Mouse (Mus musculus): ENCODE results near the gene Zc3h12d. TPM values are rescaled to one million over a fixed set of nuclear protein-coding genes. Genes with fewer than 3 reads are reported as not detected.

The Zc3h12d gene
- total RNA-seq, 2 experiments from 2014 or later, result 0.11 to 0.14 TPM

DNA sequence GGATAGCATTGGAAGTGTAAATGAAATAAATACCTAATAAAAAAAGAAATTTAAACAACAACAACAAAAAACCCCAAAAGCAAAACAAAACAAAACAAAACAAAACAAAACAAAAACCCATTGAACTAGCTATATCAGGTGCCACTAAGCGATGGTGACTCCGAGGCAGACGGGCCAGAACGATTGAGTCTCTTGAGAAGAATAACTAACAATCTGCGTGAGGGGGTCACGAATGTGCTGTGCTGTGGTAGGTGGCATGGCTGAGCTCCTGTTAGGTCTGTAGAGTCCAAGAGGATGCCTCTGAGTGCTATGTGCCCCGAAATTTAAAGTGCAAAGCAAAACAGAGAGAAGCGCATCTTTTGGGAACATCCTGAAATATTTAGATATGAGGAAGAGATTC lies 5.2 kb downstream of the Zc3h12d start:
- DNase-seq (ENCODE audit: low spot score in 2 of 2), result no peak
- intact Hi-C loops (cut with DNase I), result no loop called here

GRCm38 (mm10) chr10:7838036-7838435 lies 5.8 kb downstream of the Zc3h12d start:
- no peak for DNase-seq (ENCODE audit: low spot score in 2 of 2)
- intact Hi-C loops (cut with DNase I), result no loop called here

DNA sequence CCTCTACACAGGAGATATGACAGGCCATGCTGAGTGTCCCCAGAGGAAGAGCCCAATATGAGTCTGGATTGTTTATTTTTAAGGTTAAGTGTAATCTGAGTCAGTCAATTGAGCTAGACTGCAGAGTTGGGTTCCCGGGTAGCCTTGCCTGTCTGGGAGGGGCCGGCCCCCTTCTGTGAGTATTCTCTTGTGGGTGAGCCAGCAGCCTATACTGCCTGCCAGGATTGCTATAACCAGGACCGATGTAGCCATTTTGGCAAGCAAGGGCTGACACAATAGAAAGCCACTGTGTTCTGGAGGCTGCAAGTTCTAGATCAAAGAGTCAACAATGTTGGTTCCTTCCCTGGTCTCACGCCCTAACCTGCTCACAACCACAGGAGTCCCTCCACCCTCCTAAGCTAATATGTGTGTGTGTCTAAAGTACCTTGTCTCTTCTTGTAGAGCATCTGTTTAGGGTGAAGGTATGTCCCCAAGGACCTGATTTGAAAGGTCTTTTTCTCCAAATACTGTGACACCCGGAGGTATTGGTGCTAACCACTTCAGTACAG lies 6.7 kb downstream of the Zc3h12d start:
- intact Hi-C loops (cut with DNase I), result no loop called here
- no peak for DNase-seq (ENCODE audit: low spot score in 2 of 2)

- DNase-seq (ENCODE audit: low spot score in 2 of 2), result no peak
- intact Hi-C loops (cut with DNase I), result no loop called here
These were observed 7.5 kb downstream of the Zc3h12d start for GRCm38 (mm10) chr10:7839551-7840352.

- DNase-seq (ENCODE audit: low spot score in 2 of 2), result no peak
- intact Hi-C loops (cut with DNase I), result no loop called here
These were observed 8.1 kb downstream of the Zc3h12d start for GRCm38 (mm10) chr10:7840353-7840733.

GRCm38 (mm10) chr10:7840785-7841184 lies 8.5 kb downstream of the Zc3h12d start:
- intact Hi-C loops (cut with DNase I), result no loop called here
- DNase-seq (ENCODE audit: low spot score in 2 of 2), result no peak

DNA sequence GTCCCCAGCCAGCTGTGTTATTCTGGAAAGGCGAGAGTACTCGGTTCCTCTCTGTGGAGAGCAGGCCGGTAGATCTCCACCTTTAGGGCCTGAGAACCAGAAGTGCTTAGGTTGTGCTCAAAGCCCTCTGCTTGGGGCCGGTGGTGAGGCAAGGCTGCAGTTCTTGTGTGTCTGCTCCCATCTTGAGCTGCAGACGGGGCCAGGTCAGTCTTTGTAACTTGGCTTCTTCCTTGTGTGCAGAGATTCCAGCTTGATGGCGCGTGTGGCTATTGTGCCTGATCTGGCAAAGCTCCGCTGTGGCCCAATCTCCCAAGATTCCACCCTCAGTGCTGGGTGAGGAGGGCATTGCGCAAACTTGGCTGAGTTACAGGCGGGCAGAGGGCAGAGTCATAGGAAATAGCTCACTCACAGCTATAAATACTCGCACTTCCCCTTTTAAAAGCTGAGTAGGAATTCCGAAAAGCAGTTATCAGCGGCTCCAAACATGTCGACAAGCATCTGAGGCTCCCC lies 9.4 kb downstream of the Zc3h12d start:
- DNase-seq (ENCODE audit: low spot score in 2 of 2), result peak; percentile 26 to 40
- intact Hi-C loops (cut with DNase I), result no loop called here

- intact Hi-C loops (cut with DNase I), result no loop called here
- no peak for DNase-seq (ENCODE audit: low spot score in 2 of 2)
These were observed 10.9 kb downstream of the Zc3h12d start for GRCm38 (mm10) chr10:7843181-7843580.

- intact Hi-C loops (cut with DNase I), result no loop called here
These were observed 11.9 kb downstream of the Zc3h12d start for GRCm38 (mm10) chr10:7844161-7844560.

DNA sequence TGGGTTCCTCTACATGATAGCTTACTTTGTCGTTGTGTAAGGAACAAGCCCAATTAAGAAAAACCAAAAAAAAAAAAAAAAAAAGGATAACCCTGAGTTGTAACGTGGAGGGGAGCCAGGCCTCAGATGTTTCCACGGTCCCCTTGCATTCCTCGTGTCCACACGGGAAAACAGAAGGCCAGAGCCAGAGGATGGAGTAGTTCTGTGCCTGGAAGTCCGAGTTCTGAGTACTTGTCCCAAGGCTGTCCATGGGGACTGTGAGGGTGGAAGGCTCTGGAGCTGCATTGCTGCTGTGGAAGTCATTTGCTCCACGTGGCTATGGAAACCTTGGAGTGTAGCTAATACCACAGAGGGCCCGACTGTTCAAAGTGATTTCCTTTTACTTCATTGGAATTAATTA lies 12.9 kb downstream of the Zc3h12d start:
- no peak for DNase-seq (ENCODE audit: low spot score in 2 of 2)
- intact Hi-C loops (cut with DNase I), result no loop called here

More at GRCm38 (mm10) chr10:7844161-7844560, 11.9 kb downstream of the Zc3h12d start:
- no peak for DNase-seq (ENCODE audit: low spot score in 2 of 2)

- intact Hi-C loops (cut with DNase I), result no loop called here
- no peak for DNase-seq (ENCODE audit: low spot score in 2 of 2)
These were observed 13.7 kb downstream of the Zc3h12d start for GRCm38 (mm10) chr10:7845991-7846390.

DNA sequence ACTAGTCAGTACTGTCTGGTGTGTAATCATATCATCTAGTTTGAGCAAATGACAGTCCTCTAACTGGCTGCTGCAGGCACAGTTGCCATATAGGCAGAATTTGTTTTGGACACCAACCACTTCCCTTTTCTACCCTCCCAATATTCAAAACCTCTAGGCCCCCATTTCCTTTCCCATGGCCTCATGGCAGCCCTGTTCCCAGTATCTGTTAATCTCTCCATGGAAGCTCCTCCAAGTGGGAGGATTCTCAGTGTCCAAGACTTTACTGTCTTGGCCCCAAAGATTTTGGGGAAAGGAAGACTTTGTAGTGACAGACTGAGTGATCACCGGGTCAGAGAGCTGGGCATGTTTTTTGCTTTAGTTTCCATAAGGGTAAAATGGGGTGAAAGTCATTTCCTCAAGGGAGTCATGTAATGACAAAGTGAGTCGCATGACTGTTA lies 14.9 kb downstream of the Zc3h12d start:
- intact Hi-C loops (cut with DNase I), result no loop called here
- DNase-seq (ENCODE audit: low spot score in 2 of 2), result no peak

DNA sequence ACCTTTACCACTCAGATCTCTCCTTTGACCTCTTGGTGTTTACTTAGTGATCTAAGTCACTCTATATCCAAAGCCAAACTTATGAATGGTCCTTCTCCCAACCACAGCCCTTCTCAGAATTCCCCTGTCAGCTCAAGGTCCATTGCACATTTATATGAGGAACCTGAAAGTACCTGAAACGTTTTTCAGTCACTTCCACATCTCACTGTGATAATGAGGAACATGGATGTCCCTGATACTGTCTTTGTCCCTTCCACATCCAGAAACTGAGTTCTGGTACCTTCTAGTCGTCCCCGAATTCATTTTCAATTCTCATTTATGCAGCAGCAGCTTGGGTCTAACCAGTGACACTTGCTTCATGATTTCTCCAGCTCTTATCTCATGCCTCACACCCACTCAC lies 19.6 kb downstream of the Zc3h12d start:
- intact Hi-C loops (cut with DNase I), result no loop called here
- DNase-seq (ENCODE audit: low spot score in 2 of 2), result no peak

DNA sequence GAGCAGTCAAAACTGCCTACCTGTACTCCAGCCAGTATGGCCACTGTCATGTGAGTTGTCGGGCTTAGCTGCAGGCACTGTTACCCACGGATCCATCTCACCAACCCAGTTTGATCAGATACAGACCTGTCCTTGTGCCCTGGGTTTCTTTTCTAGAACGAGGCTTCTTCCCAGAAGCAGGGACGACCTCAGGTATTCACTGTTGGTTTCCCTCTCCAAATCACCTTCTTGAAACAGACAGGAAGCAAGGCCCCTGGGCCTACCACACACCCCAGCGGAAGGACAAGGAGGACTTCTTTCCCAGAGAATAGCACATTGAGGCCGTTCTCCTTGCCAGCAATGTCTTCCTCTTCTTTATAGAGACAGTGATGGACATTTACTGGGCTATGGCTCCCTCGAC lies 28.2 kb downstream of the Zc3h12d start:
- no peak for DNase-seq (ENCODE audit: low spot score in 2 of 2)
- intact Hi-C loops (cut with DNase I), result no loop called here

DNA sequence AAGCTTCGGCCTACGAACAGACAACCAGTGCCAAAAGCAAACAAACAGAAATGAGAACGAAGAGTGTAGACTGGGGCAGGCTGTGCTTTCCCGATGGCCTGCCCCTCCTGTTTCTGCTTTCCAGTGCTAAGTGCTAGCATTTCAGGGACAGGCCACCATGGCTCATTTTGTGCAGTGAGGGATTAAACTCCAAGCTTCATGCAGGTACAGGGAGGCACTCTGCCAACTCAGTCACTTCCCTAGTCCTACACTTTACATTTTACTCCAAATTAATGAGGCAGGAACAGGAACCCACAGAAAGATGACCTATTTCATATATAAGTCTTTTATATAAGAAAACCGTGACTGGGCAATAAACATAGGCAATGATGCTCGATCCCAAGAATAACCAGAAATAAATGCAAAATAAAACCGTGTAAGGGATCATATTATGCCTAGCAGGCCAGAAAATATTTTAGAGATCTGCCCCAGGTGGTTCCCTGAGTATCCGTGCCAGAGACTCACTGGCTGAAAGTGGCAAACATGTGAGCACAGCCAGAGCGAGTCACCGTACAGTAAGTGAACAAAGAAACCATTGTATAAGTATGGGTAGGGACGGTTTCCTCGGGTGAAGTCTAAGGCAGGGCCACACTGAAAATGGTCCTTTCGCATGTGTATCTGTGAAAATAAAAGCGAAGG lies 29.1 kb downstream of the Zc3h12d start:
- intact Hi-C loops (cut with DNase I), result no loop called here
- no peak for DNase-seq (ENCODE audit: low spot score in 2 of 2)

DNA sequence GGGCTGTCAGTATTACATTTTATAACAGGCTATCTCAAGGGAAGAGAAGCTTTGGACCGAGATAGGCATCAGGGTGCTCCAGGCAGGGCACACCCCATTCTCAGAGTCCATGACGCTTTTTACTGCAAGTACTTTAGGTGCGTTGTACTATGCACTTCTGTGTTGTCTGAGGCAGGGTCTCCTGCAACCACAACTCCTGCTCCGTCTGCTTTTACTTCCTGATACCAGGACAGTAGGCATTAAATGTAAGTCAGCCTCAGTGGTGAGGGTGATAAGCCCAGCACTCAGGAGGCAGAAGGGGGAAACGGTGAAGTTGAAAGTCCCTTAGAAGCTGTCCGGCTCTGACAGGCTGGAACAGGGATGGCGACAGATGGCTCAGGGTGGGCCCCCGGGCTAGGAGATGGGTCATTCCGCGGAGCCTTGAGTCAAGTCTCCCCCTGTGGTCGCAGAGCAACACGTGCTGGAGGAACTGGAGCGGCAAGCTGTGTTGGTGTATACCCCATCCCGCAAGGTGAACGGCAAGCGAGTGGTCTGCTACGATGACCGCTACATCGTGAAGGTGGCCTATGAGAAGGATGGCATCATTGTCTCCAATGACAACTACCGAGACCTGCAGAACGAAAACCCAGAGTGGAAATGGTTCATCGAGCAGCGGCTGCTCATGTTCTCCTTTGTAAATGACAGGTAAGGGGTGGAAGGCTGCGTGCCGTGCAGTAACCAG lies 29.8 kb downstream of the Zc3h12d start:
- no peak for DNase-seq (ENCODE audit: low spot score in 2 of 2)
- intact Hi-C loops (cut with DNase I), result no loop called here

- no peak for DNase-seq (ENCODE audit: low spot score in 2 of 2)
- intact Hi-C loops (cut with DNase I), result no loop called here
These were observed 31.1 kb downstream of the Zc3h12d start for GRCm38 (mm10) chr10:7863411-7863810.

- no peak for DNase-seq (ENCODE audit: low spot score in 2 of 2)
- intact Hi-C loops (cut with DNase I), result no loop called here
These were observed 31.9 kb downstream of the Zc3h12d start for GRCm38 (mm10) chr10:7864184-7864583.

DNA sequence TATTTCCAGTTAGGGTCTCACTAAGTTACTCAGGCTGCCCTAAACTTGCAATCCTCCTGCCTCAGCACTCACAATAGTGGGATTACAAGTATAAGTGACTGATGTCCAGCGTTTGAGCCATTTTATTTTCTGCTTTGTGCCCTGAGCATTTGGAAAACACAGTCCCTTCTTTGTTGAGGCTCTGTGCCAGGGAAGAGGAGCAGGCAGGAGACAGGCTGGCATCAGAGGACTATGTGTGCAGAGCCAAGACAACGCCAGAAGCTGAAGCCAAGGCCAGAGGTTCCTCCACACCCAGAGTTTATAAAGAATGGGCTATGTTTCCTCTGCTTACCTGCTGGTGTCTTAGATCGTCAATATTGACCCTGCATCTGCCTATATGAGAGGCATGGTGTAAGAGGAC lies 32.5 kb downstream of the Zc3h12d start:
- intact Hi-C loops (cut with DNase I), result no loop called here
- DNase-seq (ENCODE audit: low spot score in 2 of 2), result no peak

Measured in left cerebral cortex, postnatal 25 days (tissue).